Mouse (Mus musculus): ENCODE data around the gene Eif4b. TPM values are rescaled to one million over a fixed set of nuclear protein-coding genes. Genes with fewer than 3 reads are reported as not detected.

Eif4b gene
- total RNA-seq, 2 experiments from 2014 or later: 163 to 167 TPM

DNA sequence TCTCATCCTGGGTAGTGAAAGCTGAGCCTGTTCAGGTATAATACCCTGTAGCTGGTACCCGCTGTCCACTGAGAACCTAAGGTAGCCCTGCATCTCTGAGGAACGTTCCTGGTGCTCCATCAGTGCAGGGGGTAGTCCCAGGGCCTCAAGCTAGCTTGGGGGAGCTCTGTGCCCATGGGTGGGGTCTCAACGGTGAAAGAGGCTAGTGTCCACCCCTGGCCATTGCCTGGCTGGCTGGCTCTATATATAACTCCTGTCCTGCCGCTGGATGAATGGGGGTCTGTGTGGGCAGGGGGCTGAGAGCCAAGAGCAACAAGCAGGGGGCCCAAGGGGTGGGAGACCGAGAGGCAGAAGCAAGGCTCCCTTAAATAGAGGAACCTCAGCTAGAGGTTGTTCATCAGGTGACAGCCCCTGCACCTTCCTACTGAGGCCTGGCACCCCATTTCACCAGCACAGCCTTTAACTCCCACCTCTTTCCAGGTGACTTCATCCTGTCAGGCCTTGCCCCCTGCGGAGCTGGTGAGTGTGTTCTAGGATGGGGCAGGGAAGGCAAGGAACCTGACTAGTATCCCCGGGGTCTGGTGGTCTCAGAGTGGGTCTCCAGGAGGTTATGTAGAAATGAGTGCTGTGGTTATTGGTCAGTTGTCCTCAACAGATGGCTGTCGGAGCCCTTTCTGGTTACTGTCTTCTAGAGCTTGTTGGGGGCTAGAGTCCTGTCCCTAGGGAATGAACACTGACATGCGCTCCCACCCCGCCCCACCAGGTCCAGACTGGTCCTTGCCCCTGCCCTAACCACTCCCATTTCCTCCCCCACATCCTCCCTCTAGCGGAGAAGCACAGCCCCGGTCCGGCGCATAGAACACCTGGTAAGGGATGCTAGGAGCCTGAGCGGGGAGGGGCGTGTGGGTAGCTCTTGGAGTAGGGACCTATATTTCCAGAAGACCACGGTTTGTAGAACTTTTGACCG, 32.5 kb downstream of the Eif4b start:
- peak overlapping the region; percentile 11; the same call in 1 of the 2 replicates for H3K4me3 ChIP-seq
- DNase-seq (ENCODE audit: extremely low spot score in 1 of 2, low spot score in 2 of 2): no peak
- peak overlapping the region; percentile 32; the same call in 1 of the 2 replicates for H3K27ac ChIP-seq
- TF ChIP-seq CTCF (IDR thresholded peaks at IDR 0.05): peak; percentile 18
- intact Hi-C loops (cut with DNase I): no loop called here

DNA sequence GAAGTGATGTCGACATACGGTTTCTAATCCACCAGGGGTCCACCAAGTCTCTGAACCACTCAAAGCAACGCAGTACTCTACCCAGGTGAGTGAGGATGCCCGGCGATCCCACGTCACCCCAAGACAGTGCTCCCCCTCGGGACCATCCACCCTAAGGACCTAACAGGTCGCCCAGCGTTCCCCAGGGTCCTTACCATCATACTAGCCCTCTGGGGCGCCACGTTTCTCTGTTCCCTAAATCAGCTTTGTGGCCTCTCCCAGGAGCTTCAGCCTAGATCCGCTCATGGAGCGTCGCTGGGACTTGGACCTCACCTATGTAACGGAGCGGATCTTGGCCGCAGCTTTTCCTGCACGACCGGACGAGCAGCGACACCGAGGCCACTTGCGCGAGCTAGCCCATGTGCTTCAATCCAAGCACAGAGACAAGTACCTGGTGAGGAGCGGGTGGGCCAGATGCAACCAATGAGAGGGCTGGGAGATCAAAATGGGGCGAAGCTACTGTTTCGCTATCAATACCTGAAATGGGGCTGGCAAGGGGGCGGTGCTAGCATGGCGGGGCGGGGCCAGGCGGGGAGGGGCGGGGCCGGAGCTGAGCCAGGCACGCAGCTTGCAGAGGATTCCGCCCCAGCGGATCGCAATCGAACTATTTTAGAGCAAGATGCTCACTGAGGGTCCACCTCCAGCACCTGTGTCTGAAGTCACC, 33.3 kb downstream of the Eif4b start:
- TF ChIP-seq CTCF (IDR thresholded peaks at IDR 0.05): no peak
- no peak overlapping the region for H3K27ac ChIP-seq
- intact Hi-C loops (cut with DNase I): no loop called here
- H3K4me3 ChIP-seq: peak overlapping the region; percentile 36
- DNase-seq (ENCODE audit: extremely low spot score in 1 of 2, low spot score in 2 of 2): no peak

DNA sequence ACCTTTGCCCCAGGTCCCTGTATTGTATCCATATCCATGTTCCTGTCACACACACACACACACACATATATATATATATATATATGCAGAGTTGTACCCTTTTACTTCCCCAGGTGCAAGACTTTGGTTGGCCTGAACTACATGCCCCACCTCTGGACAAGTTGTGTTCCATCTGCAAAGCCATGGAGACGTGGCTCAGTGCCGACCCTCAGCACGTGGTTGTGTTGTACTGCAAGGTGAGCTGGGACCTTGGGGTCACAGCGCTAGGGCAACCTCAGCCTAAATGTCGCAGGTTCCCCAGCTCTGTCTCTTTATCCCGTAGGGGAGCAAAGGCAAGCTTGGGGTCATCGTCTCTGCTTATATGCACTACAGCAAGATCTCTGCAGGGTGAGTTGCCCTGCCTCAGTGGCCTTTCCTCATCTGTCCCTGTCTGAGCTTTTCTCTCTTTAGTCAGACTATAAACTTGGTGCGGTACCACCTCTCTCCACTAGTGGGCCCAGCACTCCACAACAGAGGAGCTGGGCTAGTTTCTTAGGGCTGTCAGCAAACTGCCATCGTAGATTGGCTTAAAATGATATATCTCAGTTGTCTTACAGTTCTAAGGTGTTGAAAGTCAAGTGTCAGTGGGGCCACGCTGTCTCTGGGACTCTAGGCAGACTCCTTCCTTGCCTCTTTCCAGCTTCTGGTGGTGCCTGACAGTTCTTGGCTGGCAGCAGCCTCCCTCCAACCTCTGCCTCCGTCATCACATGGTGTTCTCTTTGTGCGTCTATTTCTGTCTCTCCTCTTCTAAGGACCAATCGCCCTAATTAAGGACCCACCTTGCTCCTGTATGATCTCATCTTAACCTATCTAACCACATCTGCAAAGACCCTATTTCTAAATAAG, 34.4 kb downstream of the Eif4b start:
- H3K27ac ChIP-seq: no peak overlapping the region
- peak; percentile 81 for TF ChIP-seq CTCF (IDR thresholded peaks at IDR 0.05)
- intact Hi-C loops (cut with DNase I): loop anchor here (2.0 kb wide), 1 partner anchor 35 kb away; no protein-coding TSS in a partner anchor
- peak in 1 of 2 experiments; percentile 73 for DNase-seq (ENCODE audit: extremely low spot score in 1 of 2, low spot score in 2 of 2)
- no peak overlapping the region for H3K4me3 ChIP-seq

DNA sequence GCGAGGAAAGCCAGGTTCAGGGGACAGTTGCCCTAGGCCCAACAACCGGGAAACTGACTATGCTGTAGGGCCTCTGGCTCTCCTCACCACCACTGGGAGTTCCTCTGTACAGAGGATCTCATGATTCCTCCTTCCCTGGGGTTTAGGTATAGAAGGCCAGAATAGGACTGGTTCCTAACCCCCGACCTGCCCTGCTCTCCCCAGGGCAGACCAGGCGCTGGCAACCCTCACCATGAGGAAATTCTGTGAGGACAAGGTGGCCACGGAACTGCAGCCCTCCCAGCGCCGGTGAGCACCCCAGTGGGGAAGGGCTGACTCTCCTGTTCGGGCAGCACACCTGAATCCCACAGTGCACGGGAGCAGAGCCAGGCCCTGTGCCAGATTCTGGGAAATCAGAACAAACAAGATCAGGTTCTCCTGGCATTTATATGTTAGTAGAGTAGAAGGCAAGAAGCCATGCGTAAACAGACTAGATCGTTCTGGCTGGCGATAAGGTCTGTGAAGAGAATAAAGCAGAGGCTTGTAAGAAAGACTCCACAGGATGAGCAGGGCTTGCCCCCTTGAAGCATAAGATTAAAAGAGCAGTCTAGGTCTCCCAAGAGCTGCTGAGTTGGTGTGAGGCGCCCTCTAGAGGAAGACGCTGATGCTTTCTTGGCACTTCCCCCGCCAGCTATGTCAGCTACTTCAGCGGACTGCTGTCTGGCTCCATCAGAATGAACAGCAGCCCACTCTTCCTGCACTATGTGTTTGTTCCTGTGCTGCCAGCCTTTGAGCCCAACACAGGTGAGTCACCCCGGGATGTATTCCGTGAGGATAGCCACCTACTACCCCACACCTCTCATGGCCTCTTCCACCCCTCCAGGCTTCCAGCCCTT, 35.3 kb downstream of the Eif4b start:
- peak; percentile 84 for TF ChIP-seq CTCF (IDR thresholded peaks at IDR 0.05)
- H3K27ac ChIP-seq: no peak overlapping the region
- no peak overlapping the region for H3K4me3 ChIP-seq
- DNase-seq (ENCODE audit: extremely low spot score in 1 of 2, low spot score in 2 of 2): peak; percentile 79 to 81
- intact Hi-C loops (cut with DNase I): loop anchor here (2.0 kb wide), 1 partner anchor 34 kb away; no protein-coding TSS in a partner anchor

DNA sequence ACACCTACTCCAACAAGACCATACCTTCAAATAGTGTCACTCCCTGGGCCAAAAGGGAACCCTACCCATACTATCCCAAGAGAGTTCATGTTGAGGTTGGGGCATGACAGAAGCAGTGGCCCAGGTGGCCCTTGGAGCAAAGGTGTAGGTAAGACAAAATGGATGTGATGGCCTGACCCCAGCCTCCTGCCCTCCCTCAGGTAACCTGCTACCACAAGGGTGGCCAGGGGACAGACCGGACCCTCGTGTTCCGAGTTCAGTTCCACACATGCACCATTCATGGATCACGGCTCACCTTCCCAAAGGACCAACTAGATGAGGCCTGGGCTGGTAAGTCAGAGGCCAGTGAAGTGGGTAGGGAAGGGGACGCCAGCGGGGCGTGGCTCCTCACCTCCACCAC, 36.7 kb downstream of the Eif4b start:
- intact Hi-C loops (cut with DNase I): no loop called here
- no peak for DNase-seq (ENCODE audit: extremely low spot score in 1 of 2, low spot score in 2 of 2)
- Histone ChIP-seq H3K4me3 (no peak overlapping the region), H3K27ac (no peak overlapping the region)
- TF ChIP-seq CTCF (IDR thresholded peaks at IDR 0.05): no peak

DNA sequence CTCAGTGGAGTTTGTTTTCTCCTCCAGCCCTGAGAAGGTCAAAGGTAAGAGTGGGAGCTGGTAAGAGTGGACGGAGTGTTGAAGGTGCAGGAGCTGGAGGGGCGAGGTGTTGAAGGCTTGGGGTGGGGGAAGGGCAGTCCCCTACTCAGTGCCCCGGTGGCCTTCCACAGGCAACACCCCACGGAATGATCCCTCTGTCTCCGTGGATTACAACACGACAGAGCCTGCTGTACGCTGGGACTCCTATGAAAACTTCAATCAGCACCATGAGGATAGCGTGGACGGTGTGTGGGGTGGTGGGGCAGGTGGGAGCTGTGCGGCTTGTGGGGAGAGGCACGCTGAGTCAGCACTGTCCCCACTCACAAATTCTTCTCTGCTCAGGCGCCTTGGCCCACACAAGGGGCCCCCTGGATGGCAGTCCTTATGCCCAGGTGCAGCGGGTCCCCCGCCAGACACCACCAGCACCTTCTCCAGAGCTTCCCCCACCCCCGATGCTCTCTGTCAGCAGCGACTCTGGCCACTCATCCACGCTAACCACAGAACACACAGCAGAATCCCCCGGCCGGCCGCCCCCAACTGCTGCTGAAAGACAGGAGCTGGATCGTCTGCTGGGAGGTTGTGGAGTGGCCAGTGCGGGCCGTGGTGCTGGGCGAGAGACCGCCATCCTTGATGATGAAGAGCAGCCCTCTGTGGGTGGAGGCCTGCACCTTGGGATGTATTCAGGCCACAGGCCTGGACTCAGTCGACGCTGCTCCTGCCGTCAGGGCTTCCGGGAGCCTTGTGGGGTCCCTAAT, 37.3 kb downstream of the Eif4b start:
- intact Hi-C loops (cut with DNase I): no loop called here
- DNase-seq (ENCODE audit: extremely low spot score in 1 of 2, low spot score in 2 of 2): no peak
- Histone ChIP-seq H3K4me3 (no peak overlapping the region), H3K27ac (no peak overlapping the region)
- no peak for TF ChIP-seq CTCF (IDR thresholded peaks at IDR 0.05)

DNA sequence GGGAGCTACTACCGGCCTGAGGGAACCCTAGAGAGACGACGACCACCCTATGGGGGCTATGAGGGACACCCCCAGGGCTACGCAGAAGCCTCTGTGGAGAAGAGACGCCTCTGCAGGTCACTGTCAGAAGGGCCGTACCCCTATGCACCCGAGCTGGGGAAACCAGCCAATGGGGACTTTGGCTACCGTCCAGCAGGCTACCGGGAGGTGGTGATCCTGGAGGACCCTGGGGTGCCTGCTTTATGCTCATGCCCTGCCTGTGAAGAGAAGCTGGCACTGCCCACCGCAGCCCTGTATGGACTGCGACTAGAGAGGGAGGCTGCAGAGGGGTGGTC, 37.9 kb downstream of the Eif4b start:
- Histone ChIP-seq H3K4me3 (no peak overlapping the region), H3K27ac (no peak overlapping the region)
- no peak for TF ChIP-seq CTCF (IDR thresholded peaks at IDR 0.05)
- intact Hi-C loops (cut with DNase I): no loop called here
- DNase-seq (ENCODE audit: extremely low spot score in 1 of 2, low spot score in 2 of 2): no peak

DNA sequence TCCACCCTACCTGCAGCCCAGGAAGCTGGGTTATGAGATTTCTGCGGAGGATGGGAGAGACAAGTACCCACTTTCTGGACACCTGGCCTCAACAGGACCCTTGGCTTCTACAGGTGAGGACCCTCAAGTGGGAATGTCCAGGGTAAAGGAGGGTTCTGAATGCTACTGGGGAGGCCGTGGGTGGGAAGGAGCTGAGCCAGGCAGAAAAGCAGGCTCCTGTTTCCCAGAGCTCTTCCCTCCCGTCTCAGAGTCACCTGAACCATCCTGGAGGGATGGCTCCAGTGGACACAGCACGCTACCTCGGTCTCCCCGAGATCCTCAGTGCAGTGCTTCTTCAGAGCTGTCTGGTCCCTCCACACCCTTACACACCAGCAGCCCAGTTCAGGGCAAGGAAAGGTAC, 38.6 kb downstream of the Eif4b start:
- H3K27ac ChIP-seq: no peak overlapping the region
- DNase-seq (ENCODE audit: extremely low spot score in 1 of 2, low spot score in 2 of 2): no peak
- intact Hi-C loops (cut with DNase I): no loop called here
- no peak overlapping the region for H3K4me3 ChIP-seq
- TF ChIP-seq CTCF (IDR thresholded peaks at IDR 0.05): no peak

DNA sequence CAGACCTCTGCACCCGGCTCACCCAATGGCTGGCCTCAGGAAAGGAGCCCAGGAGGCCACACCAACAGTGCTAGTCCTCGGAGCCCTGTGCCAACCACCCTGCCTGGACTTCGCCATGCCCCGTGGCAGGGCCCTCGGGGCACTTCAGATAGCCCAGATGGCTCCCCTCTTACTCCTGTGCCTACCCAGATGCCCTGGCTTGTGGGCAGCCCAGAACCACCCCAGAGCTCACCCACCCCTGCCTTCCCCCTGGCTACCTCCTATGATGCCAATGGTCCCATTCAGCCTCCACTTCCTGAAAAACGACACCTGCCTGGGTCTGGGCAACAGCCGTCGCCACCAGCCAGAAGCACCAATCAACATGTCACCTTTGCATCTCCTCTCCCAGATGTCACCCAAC, 39.3 kb downstream of the Eif4b start:
- no peak overlapping the region for H3K4me3 ChIP-seq
- no peak for TF ChIP-seq CTCF (IDR thresholded peaks at IDR 0.05)
- H3K27ac ChIP-seq: no peak overlapping the region
- intact Hi-C loops (cut with DNase I): no loop called here
- DNase-seq (ENCODE audit: extremely low spot score in 1 of 2, low spot score in 2 of 2): no peak

DNA sequence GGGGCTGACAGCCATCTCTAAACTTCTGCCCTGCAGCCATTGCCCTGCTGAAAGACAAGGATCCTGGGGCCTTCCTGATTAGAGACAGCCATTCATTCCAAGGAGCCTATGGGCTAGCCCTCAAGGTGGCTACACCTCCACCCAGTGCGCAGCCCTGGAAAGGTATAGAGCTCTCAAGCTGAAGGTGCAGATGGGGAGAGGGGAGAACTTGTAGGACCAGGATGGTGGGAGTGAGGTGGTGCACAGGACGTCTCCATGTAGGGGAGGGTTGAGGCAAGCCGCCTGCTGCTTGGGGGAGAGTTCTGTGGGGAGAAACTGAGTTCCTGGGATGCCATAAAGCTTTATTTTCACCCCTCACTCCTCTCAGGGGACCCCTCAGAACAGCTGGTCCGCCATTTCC, 40.1 kb downstream of the Eif4b start:
- H3K27ac ChIP-seq: no peak overlapping the region
- DNase-seq (ENCODE audit: extremely low spot score in 1 of 2, low spot score in 2 of 2): no peak
- no peak overlapping the region for H3K4me3 ChIP-seq
- no peak for TF ChIP-seq CTCF (IDR thresholded peaks at IDR 0.05)
- intact Hi-C loops (cut with DNase I): no loop called here
